Mouse (Mus musculus): Measurements from ENCODE around the gene Mctp2. TPM values are rescaled to one million over a fixed set of nuclear protein-coding genes. Genes with fewer than 3 reads are reported as not detected.
A peak's percentile ranks its signal among the peaks of the same experiment; 100 is the strongest.

The Mctp2 gene
- polyA plus RNA-seq, 1 experiment from 2014 or later: 0.63 TPM

DNA sequence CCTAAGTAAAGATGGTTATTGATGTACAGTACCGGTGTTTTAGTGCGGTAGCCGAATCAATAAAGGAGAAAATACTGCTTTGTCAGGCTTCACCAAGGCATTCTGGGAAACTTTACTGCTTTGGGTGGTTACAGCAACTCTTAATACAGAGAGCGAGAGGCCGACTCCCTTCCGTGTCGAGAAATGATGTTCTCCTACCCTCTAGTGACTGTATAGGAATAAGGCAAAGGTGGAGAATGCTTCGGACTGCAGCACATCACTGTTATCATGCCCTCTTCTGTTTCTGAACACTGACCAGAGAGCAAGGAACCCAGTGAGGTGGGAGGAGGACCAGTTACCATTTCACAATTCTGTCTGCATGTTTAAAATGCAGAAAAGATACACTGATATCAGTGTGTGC is 83.9 kb downstream of the Mctp2 start:
- no peak overlapping the region for H3K4me2 ChIP-seq (ENCODE audit: low read depth, low read length)
- H3K4me3 ChIP-seq (ENCODE audit: low read length): no peak overlapping the region
- H3K27ac ChIP-seq (ENCODE audit: low read length): no peak overlapping the region
- H3K9me3 ChIP-seq (replicated peaks; ENCODE audit: control insufficient read depth, low read length): no peaks in the 10 kb centered on the region
- WGBS: 71% methylated on average over 8 of the region's 8 CpGs
- H3K4me1 ChIP-seq (ENCODE audit: control insufficient read depth, insufficient read depth, low read length): no peaks in the 10 kb centered on the region
- H3K27me3 ChIP-seq (ENCODE audit: control insufficient read depth, insufficient read depth, low read length): no peaks in the 10 kb centered on the region
- ATAC-seq (replicated peaks; ENCODE audit: extremely low read depth, insufficient read depth, low FRiP score): no peak
- no peak overlapping the region for H3K9ac ChIP-seq (ENCODE audit: low read length)
- H3K36me3 ChIP-seq (ENCODE audit: control insufficient read depth, insufficient read depth): no peaks in the 10 kb centered on the region

DNA sequence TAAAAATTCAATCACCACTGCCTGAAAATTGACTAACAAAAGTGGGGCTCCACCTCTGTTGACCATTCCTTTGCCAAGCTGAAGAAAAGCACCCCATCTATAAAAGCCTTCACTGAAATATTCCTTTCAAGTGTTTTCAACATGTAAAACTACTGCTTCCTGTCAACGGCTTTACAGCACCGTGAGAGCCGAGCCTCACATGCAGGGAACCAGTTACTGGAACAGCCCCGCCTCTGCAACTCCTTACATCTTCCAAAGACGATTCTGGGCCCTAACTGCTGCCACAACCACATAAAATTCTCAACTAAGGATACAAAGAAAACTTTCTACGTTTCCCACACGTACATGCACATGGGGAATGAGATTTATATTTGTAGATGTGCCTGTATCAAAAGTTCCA is 88.4 kb downstream of the Mctp2 start:
- 39% methylated on average over 7 of the region's 7 CpGs for WGBS
- Histone ChIP-seq H3K27me3 (ENCODE audit: control insufficient read depth, insufficient read depth, low read length) (no peaks in the 10 kb centered on the region), H3K9ac (ENCODE audit: low read length) (no peak overlapping the region), H3K36me3 (ENCODE audit: control insufficient read depth, insufficient read depth) (no peaks in the 10 kb centered on the region), H3K9me3 (replicated peaks; ENCODE audit: control insufficient read depth, low read length) (no peaks in the 10 kb centered on the region), H3K27ac (ENCODE audit: low read length) (no peak overlapping the region), H3K4me1 (ENCODE audit: control insufficient read depth, insufficient read depth, low read length) (no peaks in the 10 kb centered on the region), H3K4me3 (ENCODE audit: low read length) (no peak overlapping the region), H3K4me2 (ENCODE audit: low read depth, low read length) (no peak overlapping the region)
- no peak for ATAC-seq (replicated peaks; ENCODE audit: extremely low read depth, insufficient read depth, low FRiP score)

DNA sequence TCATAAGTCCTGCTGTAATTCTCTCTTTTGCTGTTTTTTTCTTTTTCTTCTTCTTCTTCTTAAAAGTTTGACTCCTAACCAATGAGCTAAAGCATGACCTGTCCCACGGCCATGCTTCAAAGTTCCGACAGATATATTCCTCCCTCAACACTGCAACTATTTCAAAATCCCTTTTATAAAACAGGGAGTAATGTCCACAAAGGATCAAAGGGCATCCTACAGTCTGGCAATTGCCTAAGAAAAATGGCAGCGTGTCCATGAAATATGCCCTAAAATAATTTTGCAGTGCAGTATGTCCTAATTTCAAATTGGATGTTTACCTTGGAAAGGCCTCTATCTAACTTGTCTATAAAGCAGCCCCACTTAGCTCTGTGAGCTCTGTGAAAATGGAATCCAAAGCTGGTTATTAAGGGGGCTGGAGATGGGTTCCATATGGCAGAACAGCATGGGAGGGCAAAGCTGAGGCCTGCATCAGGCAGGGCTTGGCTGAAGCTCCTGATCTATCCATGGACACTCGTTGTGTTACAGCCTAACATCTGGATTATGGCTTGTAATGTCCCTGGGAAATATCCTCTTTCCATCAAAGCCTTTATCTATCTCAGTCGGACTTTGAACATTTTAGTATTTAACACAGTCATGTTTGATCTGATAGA is 90.7 kb downstream of the Mctp2 start:
- Histone ChIP-seq H3K4me1 (ENCODE audit: control insufficient read depth, insufficient read depth, low read length) (no peaks in the 10 kb centered on the region), H3K27ac (ENCODE audit: low read length) (no peak overlapping the region), H3K4me3 (ENCODE audit: low read length) (no peak overlapping the region), H3K9me3 (replicated peaks; ENCODE audit: control insufficient read depth, low read length) (no peaks in the 10 kb centered on the region), H3K36me3 (ENCODE audit: control insufficient read depth, insufficient read depth) (no peaks in the 10 kb centered on the region), H3K9ac (ENCODE audit: low read length) (no peak overlapping the region), H3K27me3 (ENCODE audit: control insufficient read depth, insufficient read depth, low read length) (no peaks in the 10 kb centered on the region), H3K4me2 (ENCODE audit: low read depth, low read length) (no peak overlapping the region)
- ATAC-seq (replicated peaks; ENCODE audit: extremely low read depth, insufficient read depth, low FRiP score): no peak
- 60% methylated on average over 5 of the region's 5 CpGs for WGBS

DNA sequence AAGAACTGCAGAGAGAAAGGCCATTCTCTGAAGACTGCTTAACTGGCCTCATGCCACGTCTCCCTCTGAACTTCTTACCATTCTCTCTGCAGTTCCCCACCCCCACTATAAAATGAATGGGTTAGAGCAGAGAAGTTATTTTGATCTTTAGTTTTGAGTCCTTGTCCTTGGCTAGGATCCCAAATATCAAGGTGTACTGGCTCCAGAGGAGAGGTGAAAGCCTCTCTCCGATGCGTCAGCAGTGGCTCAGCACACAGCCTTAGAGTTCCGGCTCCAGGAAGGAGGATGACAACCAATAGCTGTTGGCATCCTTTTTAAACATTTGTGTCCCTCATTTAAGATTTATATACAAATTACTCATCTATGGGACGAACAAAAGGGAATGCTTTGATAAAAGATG is 96.2 kb downstream of the Mctp2 start:
- 74% methylated on average over 5 of the region's 5 CpGs for WGBS
- no peaks in the 10 kb centered on the region for H3K36me3 ChIP-seq (ENCODE audit: control insufficient read depth, insufficient read depth)
- no peak overlapping the region for H3K4me2 ChIP-seq (ENCODE audit: low read depth, low read length)
- ATAC-seq (replicated peaks; ENCODE audit: extremely low read depth, insufficient read depth, low FRiP score): no peak
- H3K4me3 ChIP-seq (ENCODE audit: low read length): no peak overlapping the region
- H3K9me3 ChIP-seq (replicated peaks; ENCODE audit: control insufficient read depth, low read length): no peaks in the 10 kb centered on the region
- no peak overlapping the region for H3K9ac ChIP-seq (ENCODE audit: low read length)
- no peaks in the 10 kb centered on the region for H3K27me3 ChIP-seq (ENCODE audit: control insufficient read depth, insufficient read depth, low read length)
- no peak overlapping the region for H3K27ac ChIP-seq (ENCODE audit: low read length)
- H3K4me1 ChIP-seq (ENCODE audit: control insufficient read depth, insufficient read depth, low read length): peaks cover 8% of the 10 kb centered on the region; the same call in 1 of the 2 replicates

DNA sequence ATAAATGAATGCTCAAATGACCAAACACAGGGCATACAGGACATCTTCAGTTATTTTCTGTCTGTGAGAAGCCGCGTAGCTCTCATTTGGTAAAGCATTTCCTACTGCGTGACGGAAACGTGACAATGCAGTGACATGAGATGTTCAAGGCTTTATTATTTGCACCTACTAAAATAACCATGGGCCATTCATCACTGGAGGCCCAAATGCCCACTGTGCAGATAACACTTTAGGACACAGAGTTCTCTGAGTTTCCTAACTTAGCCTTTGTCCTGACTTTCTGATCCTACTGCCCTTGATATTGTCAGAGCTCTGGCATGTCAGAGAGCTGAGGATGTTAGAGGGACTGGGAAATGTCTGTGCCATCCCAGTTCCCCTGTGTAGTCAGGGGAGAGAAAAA is 97.1 kb downstream of the Mctp2 start:
- H3K27ac ChIP-seq (ENCODE audit: low read length): peak overlapping the region; percentile 43
- no peak overlapping the region for H3K9ac ChIP-seq (ENCODE audit: low read length)
- 50% methylated on average over 5 of the region's 5 CpGs for WGBS
- no peaks in the 10 kb centered on the region for H3K9me3 ChIP-seq (replicated peaks; ENCODE audit: control insufficient read depth, low read length)
- no peak; the same call in 1 of the 2 replicates for ATAC-seq (replicated peaks; ENCODE audit: extremely low read depth, insufficient read depth, low FRiP score)
- H3K36me3 ChIP-seq (ENCODE audit: control insufficient read depth, insufficient read depth): no peaks in the 10 kb centered on the region
- no peak overlapping the region for H3K4me2 ChIP-seq (ENCODE audit: low read depth, low read length)
- peaks cover 8% of the 10 kb centered on the region; the same call in 1 of the 2 replicates for H3K4me1 ChIP-seq (ENCODE audit: control insufficient read depth, insufficient read depth, low read length)
- H3K27me3 ChIP-seq (ENCODE audit: control insufficient read depth, insufficient read depth, low read length): no peaks in the 10 kb centered on the region
- no peak overlapping the region for H3K4me3 ChIP-seq (ENCODE audit: low read length)

DNA sequence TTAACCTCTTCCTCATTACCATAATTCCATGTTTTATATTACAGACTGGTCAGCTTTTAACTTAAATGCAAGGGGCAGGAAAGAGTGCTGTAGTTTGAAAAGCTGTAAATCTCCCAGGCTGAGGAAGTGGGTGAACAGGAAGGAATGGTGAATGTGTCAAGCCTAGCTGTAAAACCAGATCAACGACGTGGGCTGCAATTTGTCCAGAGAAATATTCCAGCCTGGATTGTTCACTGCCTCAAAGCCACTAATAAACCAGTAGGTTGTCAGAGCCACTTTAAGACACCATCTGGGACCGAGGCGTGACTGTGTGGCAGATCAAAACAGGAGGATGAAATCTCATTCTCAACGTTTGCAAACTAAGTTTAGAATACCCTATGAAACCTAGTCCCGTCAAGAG is 99.6 kb downstream of the Mctp2 start:
- H3K9me3 ChIP-seq (replicated peaks; ENCODE audit: control insufficient read depth, low read length): no peaks in the 10 kb centered on the region
- H3K4me1 ChIP-seq (ENCODE audit: control insufficient read depth, insufficient read depth, low read length): peaks cover 8% of the 10 kb centered on the region; the same call in 1 of the 2 replicates
- H3K4me3 ChIP-seq (ENCODE audit: low read length): no peak overlapping the region
- no peak overlapping the region for H3K27ac ChIP-seq (ENCODE audit: low read length)
- ATAC-seq (replicated peaks; ENCODE audit: extremely low read depth, insufficient read depth, low FRiP score): no peak
- H3K9ac ChIP-seq (ENCODE audit: low read length): no peak overlapping the region
- H3K4me2 ChIP-seq (ENCODE audit: low read depth, low read length): no peak overlapping the region
- no peaks in the 10 kb centered on the region for H3K27me3 ChIP-seq (ENCODE audit: control insufficient read depth, insufficient read depth, low read length)
- no peaks in the 10 kb centered on the region for H3K36me3 ChIP-seq (ENCODE audit: control insufficient read depth, insufficient read depth)
- WGBS: 58% methylated on average over 6 of the region's 6 CpGs

DNA sequence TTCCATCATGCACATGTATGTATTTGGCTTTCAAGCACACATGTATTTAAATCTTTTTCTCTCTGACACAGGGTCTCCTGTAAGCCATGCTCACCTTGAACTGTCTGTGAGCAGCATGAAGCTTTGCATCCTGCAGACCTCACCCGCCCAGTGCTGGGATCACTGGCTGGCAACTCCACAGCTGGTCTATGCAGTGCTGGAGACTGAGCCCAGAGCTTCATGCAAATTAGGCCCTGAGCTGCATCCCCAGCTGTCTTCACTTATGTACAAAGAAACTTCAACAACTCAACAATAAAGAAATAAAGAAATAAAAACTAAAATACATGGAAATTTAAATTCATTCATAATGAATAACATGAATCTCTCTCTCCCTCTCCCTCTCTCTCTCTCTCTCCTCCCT is 110.7 kb downstream of the Mctp2 start:
- Histone ChIP-seq H3K27ac (ENCODE audit: low read length) (no peak overlapping the region), H3K27me3 (ENCODE audit: control insufficient read depth, insufficient read depth, low read length) (no peaks in the 10 kb centered on the region), H3K4me2 (ENCODE audit: low read depth, low read length) (no peak overlapping the region), H3K9me3 (replicated peaks; ENCODE audit: control insufficient read depth, low read length) (no peaks in the 10 kb centered on the region), H3K4me1 (ENCODE audit: control insufficient read depth, insufficient read depth, low read length) (no peaks in the 10 kb centered on the region), H3K9ac (ENCODE audit: low read length) (no peak overlapping the region), H3K36me3 (ENCODE audit: control insufficient read depth, insufficient read depth) (no peaks in the 10 kb centered on the region), H3K4me3 (ENCODE audit: low read length) (no peak overlapping the region)
- whole genome bisulfite sequencing: 79% methylated on average over 1 of the region's 1 CpGs
- no peak for ATAC-seq (replicated peaks; ENCODE audit: extremely low read depth, insufficient read depth, low FRiP score)

DNA sequence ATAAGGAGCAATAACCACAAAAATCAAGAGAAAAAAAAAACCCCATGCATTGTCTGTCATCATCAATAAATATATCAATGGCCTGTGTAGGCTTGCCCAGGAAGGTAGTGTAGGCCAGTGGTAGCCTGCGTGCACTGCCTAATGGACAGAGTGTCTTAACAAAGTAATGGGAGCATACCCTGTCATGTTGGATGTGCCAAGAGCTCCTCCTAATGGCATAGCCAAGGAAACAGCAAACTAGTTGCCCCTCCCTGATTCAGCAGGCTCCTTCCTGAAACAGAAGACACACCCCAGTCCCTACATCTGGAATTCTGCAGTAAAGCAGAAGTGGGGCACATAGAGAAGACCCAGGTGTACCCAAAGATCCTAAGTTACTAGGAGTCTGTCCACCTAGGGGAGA is 113.1 kb downstream of the Mctp2 start:
- Histone ChIP-seq H3K27me3 (ENCODE audit: control insufficient read depth, insufficient read depth, low read length) (no peaks in the 10 kb centered on the region), H3K4me1 (ENCODE audit: control insufficient read depth, insufficient read depth, low read length) (no peaks in the 10 kb centered on the region), H3K4me2 (ENCODE audit: low read depth, low read length) (no peak overlapping the region), H3K27ac (ENCODE audit: low read length) (no peak overlapping the region), H3K4me3 (ENCODE audit: low read length) (no peak overlapping the region), H3K36me3 (ENCODE audit: control insufficient read depth, insufficient read depth) (no peaks in the 10 kb centered on the region), H3K9ac (ENCODE audit: low read length) (no peak overlapping the region), H3K9me3 (replicated peaks; ENCODE audit: control insufficient read depth, low read length) (no peaks in the 10 kb centered on the region)
- WGBS: 67% methylated on average over 1 of the region's 1 CpGs
- ATAC-seq (replicated peaks; ENCODE audit: extremely low read depth, insufficient read depth, low FRiP score): no peak

DNA sequence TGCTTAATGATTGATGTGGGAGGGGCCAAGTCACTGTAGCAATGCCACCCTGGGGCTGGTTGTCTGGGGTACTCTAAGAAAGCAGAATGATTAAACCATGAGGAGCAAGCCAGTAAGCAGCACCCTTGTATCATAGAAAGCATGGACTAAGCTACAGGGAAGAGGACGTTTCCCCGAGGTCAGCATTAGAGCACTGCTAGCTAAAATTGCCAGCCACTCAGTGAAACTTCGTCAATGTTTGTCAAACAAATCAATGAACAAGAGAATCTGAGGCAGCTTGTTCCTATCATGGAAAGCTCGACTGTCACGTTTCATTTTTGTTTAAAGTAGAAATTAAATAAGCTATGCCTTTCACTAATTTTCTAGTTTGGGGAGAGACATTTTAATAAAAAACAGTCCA is 124.8 kb downstream of the Mctp2 start:
- Histone ChIP-seq H3K27ac (ENCODE audit: low read length) (no peak overlapping the region), H3K9ac (ENCODE audit: low read length) (no peak overlapping the region), H3K27me3 (ENCODE audit: control insufficient read depth, insufficient read depth, low read length) (no peaks in the 10 kb centered on the region), H3K4me3 (ENCODE audit: low read length) (no peak overlapping the region), H3K9me3 (replicated peaks; ENCODE audit: control insufficient read depth, low read length) (no peaks in the 10 kb centered on the region), H3K4me1 (ENCODE audit: control insufficient read depth, insufficient read depth, low read length) (no peaks in the 10 kb centered on the region), H3K36me3 (ENCODE audit: control insufficient read depth, insufficient read depth) (no peaks in the 10 kb centered on the region), H3K4me2 (ENCODE audit: low read depth, low read length) (no peak overlapping the region)
- WGBS: 78% methylated on average over 5 of the region's 5 CpGs
- ATAC-seq (replicated peaks; ENCODE audit: extremely low read depth, insufficient read depth, low FRiP score): no peak

Data from heart, embryonic 16.5 days (tissue).